Mouse (Mus musculus) ES-E14 (cell line): ENCODE measurements around the gene Crebl2. TPM values are rescaled to one million over a fixed set of nuclear protein-coding genes. Genes with fewer than 3 reads are reported as not detected.

Experiments
- DNase-seq: peaks from one replicate; pipeline ENCODE4 v3.0.0-alpha.2; 2013; ENCODE audit warnings: low read depth, low spot score
- H3K27ac ChIP-seq: 2 replicates; pipeline ENCODE4 v1.5.1; 2012; ENCODE audit warnings: low read depth, mild to moderate bottlenecking, low read length, moderate library complexity, mixed read lengths; ENCODE audit not compliant: poor library complexity, insufficient read depth, severe bottlenecking
- H3K36me3 ChIP-seq: 2 replicates; pipeline ENCODE4 v1.6.1; 2012; ENCODE audit warnings: mild to moderate bottlenecking, low read length, moderate library complexity, mixed read lengths; ENCODE audit not compliant: control insufficient read depth, poor library complexity, insufficient read depth, severe bottlenecking
- H3K4me1 ChIP-seq, 2 experiments: fragments of 150-350 bp in 1 of 2; sonication (generic) in 1 of 2; 2 replicates each; pipeline ENCODE4 v1.6.1; 2012; ENCODE audit warnings: low read length in 2 of 2, mild to moderate bottlenecking in 1 of 2, mixed read lengths in 1 of 2; ENCODE audit not compliant: control insufficient read depth in 2 of 2, insufficient read depth in 2 of 2, poor library complexity in 1 of 2
- H3K4me3 ChIP-seq, 2 experiments: fragments of 150-350 bp in 1 of 2; sonication (generic) in 1 of 2; 2 replicates each; pipeline ENCODE4 v1.5.1; 2012; ENCODE audit warnings: low read length in 2 of 2, low read depth in 1 of 2, mild to moderate bottlenecking in 1 of 2, mixed read lengths in 1 of 2; ENCODE audit not compliant: insufficient read depth in 1 of 2, poor library complexity in 1 of 2, severe bottlenecking in 1 of 2
- H3K9ac ChIP-seq: 2 replicates; pipeline ENCODE4 v1.6.1; 2012; ENCODE audit warnings: low read depth, mild to moderate bottlenecking, low read length, mixed read lengths; ENCODE audit not compliant: poor library complexity, insufficient read depth, severe bottlenecking
- H3K9me3 ChIP-seq: fragments of 150-350 bp; sonication (generic); 2 replicates; pipeline ENCODE4 v1.6.1; 2012; ENCODE audit warnings: low read depth, mild to moderate bottlenecking, low read length; ENCODE audit not compliant: control insufficient read depth, insufficient read depth
- CHD2 ChIP-seq: IDR thresholded peaks from 2 replicates; pipeline ENCODE4 v1.6.1; 2014; ENCODE audit warnings: mild to moderate bottlenecking, low read depth, low read length, inconsistent platforms
- HCFC1 ChIP-seq: IDR thresholded peaks from 2 replicates; pipeline ENCODE4 v1.6.1; 2012; ENCODE audit warnings: low read length, inconsistent platforms, borderline replicate concordance; ENCODE audit not compliant: insufficient read depth
- MAFK ChIP-seq: IDR thresholded peaks from 2 replicates; pipeline ENCODE4 v1.6.1; 2014; ENCODE audit warnings: mild to moderate bottlenecking, low read depth, low read length, inconsistent platforms; ENCODE audit not compliant: insufficient read depth
- ZC3H11A ChIP-seq: IDR thresholded peaks from 2 replicates; pipeline ENCODE4 v1.6.1; 2012; ENCODE audit warnings: low read depth, mild to moderate bottlenecking, inconsistent platforms, low read length, borderline replicate concordance
- ZNF384 ChIP-seq: IDR thresholded peaks from 2 replicates; pipeline ENCODE4 v1.6.1; 2012; ENCODE audit warnings: low read depth, low read length, inconsistent platforms
- in situ Hi-C, 2 experiments: fragments of 600-800 bp; cut with MboI; formaldehyde crosslinking; loops; one replicate each; pipeline ENCODE4 v1.15.1; 2025; ENCODE audit warnings: low sequenced_read_pairs in 2 of 2, inconsistent platforms in 1 of 2; ENCODE audit not compliant: unreplicated experiment in 2 of 2
- total RNA-seq: library from RNA; depleted of rRNA; stranded (reverse); fragments of 300-350 nt; gene quantifications from 2 replicates; pipeline ENCODE4 v1.2.3, GENCODE M21; 2012

The Crebl2 gene
- total RNA-seq, 1 experiment = 4.3 TPM

DNA sequence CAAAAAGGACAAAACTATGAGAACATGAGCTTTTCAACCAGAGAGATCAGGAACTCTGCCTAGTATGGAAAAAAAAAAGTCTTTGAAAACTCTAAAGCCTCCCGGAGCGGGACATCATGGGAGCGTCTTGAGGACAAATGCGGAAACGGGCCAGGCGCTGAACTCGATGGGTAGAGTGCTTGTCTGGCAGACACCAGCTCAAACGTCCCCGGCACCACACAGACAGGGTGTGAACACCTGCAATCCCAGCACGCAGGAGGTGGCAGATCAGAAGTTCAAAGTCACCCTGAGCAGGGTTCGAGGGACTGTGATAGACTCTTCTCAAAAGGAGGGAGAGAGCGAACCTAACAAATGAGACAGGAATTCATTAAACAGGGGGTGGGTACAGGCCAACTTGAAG lies 31.4 kb downstream of the Crebl2 start:
- H3K4me3 ChIP-seq = no peak overlapping the region
- H3K4me1 ChIP-seq = peaks cover 0 to 16% of the 10 kb centered on the region in 2 experiments; a peak in 2 of 4 replicates
- TF ChIP-seq CHD2 = no peak
- no peak overlapping the region for H3K27ac ChIP-seq
- DNase-seq = no peak
- no peak overlapping the region for H3K9ac ChIP-seq
- in situ Hi-C loops = no loop called here
- H3K36me3 ChIP-seq = no peaks in the 10 kb centered on the region
- no peaks in the 10 kb centered on the region for H3K9me3 ChIP-seq

GRCm38 (mm10) chr6:134862671-134863104 lies 32.7 kb downstream of the Crebl2 start:
- Histone ChIP-seq H3K9me3 (no peaks in the 10 kb centered on the region), H3K27ac (no peak overlapping the region), H3K9ac (no peak overlapping the region), H3K4me3 (no peak overlapping the region), H3K36me3 (no peaks in the 10 kb centered on the region; the same call in 1 of the 2 replicates), H3K4me1 (peaks cover 0 to 16% of the 10 kb centered on the region in 2 experiments; a peak in 2 of 4 replicates)
- TF ChIP-seq MAFK (no peak), ZNF384 (no peak), HCFC1 (no peak), ZC3H11A (no peak), CHD2 (no peak)
- DNase-seq = no peak
- in situ Hi-C loops = no loop called here

DNA sequence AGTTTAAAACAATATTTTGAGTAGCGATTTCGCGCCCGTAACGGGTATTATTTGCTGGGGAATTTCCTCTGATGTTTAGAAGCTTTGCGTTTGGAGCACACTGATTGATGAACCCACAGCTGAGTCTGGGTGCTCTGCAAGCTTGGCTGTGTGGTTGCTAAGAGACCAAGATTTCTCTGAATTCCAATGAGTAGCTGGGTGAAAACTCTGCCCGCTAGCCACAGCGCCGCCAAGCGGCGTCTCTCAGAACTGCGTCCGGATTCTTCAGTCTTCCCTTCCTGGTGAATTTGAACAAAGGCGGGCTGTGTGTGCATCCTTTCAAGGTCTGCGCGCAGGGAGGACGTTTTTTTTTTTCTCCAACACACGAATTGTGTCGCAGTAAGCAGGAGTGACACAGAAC lies 33.2 kb downstream of the Crebl2 start:
- in situ Hi-C loops = no loop called here
- H3K4me1 ChIP-seq = peaks cover 0 to 16% of the 10 kb centered on the region in 2 experiments; a peak in 2 of 4 replicates
- no peak overlapping the region for H3K9ac ChIP-seq
- no peaks in the 10 kb centered on the region for H3K9me3 ChIP-seq
- no peaks in the 10 kb centered on the region; the same call in 1 of the 2 replicates for H3K36me3 ChIP-seq
- no peak for TF ChIP-seq CHD2
- TF ChIP-seq ZC3H11A = peak; percentile 69; the same call in 1 of the 2 replicates
- TF ChIP-seq MAFK = no peak
- TF ChIP-seq ZNF384 = peak; percentile 63
- 0 out of 2 replicates have a peak, but pooled peaks have one; percentile 39 for TF ChIP-seq HCFC1
- no peak overlapping the region; a peak in 1 of 4 replicates for H3K4me3 ChIP-seq
- DNase-seq = peak; percentile 90
- H3K27ac ChIP-seq = no peak overlapping the region

DNA sequence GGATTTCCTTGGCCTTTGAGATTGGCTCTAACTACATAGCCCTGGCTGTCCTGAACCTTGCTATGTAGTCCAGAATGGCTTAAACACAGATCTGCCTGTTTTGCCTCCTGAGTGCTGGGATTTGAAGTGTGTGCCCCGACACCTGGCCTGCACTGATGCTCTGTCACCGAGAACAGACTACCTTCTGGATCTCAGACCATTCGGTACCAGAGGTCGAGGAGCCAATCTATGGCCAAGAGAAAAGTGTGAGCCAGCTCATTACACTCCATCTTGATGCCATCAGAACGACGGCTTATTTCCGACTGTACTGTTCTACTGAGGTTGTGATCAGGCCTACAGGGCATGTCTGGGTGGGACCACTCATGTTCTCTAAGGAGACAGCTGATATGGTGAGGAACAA lies 36.2 kb downstream of the Crebl2 start:
- Histone ChIP-seq H3K36me3 (peaks cover 9% of the 10 kb centered on the region; the same call in 1 of the 2 replicates), H3K4me3 (no peak overlapping the region), H3K4me1 (peaks cover 0 to 6% of the 10 kb centered on the region in 2 experiments; a peak in 1 of 4 replicates), H3K27ac (no peak overlapping the region), H3K9ac (no peak overlapping the region), H3K9me3 (no peaks in the 10 kb centered on the region)
- in situ Hi-C loops = no loop called here
- no peak for DNase-seq
- TF ChIP-seq CHD2 (no peak), HCFC1 (no peak), ZC3H11A (no peak)

DNA sequence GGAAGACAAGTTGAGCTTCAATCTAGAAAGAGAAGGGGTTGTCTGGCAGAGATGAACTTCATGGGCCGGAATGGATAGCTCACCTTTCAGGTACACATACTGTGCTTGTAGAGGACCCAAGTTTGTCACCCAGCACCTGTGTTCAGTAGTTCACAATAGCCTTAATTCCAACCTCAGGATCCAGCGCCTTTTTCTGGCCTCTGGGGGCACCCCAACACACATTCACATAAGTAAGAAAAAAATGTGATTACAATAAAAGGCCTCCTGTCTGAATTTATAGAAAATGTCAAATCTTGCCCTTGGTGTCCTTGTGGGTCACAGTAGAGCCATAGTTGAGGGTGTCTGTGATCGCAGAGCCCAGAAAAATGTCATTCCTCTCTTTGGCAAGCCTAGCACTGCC lies 37.4 kb downstream of the Crebl2 start:
- DNase-seq = peak; percentile 50
- Histone ChIP-seq H3K4me3 (no peak overlapping the region), H3K36me3 (peaks cover 9% of the 10 kb centered on the region; the same call in 1 of the 2 replicates), H3K4me1 (peaks cover 0 to 3% of the 10 kb centered on the region in 2 experiments; a peak in 1 of 4 replicates), H3K27ac (no peak overlapping the region), H3K9ac (no peak overlapping the region), H3K9me3 (no peaks in the 10 kb centered on the region)
- in situ Hi-C loops = no loop called here
- TF ChIP-seq ZNF384 (peak; percentile 83), ZC3H11A (peak; percentile 22; the same call in 1 of the 2 replicates), MAFK (no peak)
